Mouse (Mus musculus) megakaryocyte, embryonic 14.5 days (primary cell): ENCODE results near the gene Nkpd1. TPM values are rescaled to one million over a fixed set of nuclear protein-coding genes. Genes with fewer than 3 reads are reported as not detected.

ENCODE experiments used
- H3K27me3 ChIP-seq: replicated peaks from 2 replicates; pipeline ENCODE3; 2012; ENCODE audit warnings: inconsistent platforms
- H3K36me3 ChIP-seq: replicated peaks from 2 replicates; pipeline ENCODE3; 2012; ENCODE audit warnings: low read length, inconsistent platforms, mixed read lengths
- H3K4me1 ChIP-seq: 2 replicates; pipeline ENCODE4 v1.6.1; 2012; ENCODE audit warnings: inconsistent platforms
- H3K4me3 ChIP-seq: replicated peaks from 2 replicates; pipeline ENCODE3; 2012; ENCODE audit warnings: moderate library complexity, mild to moderate bottlenecking, inconsistent platforms
- H3K9me3 ChIP-seq: 2 replicates; pipeline ENCODE4 v1.6.1; 2012; ENCODE audit warnings: inconsistent platforms
- FLI1 ChIP-seq: IDR thresholded peaks from 2 replicates; pipeline ENCODE4 v1.6.1; 2012; ENCODE audit warnings: low read length, inconsistent platforms, mixed read lengths
- GATA1 ChIP-seq: IDR thresholded peaks from 3 replicates; pipeline ENCODE4 v1.6.1; 2012; ENCODE audit warnings: mixed read lengths, low read length, inconsistent platforms, borderline replicate concordance
- polyA plus RNA-seq: library from polyadenylated mRNA; stranded (reverse); fragments of >175 nt; gene quantifications from 2 replicates; pipeline ENCODE4 v1.2.3, GENCODE M21; 2012; ENCODE audit warnings: low replicate concordance; ENCODE audit not compliant: insufficient read depth

Nkpd1 gene
- polyA plus RNA-seq, 1 experiment: 1.3 TPM

DNA sequence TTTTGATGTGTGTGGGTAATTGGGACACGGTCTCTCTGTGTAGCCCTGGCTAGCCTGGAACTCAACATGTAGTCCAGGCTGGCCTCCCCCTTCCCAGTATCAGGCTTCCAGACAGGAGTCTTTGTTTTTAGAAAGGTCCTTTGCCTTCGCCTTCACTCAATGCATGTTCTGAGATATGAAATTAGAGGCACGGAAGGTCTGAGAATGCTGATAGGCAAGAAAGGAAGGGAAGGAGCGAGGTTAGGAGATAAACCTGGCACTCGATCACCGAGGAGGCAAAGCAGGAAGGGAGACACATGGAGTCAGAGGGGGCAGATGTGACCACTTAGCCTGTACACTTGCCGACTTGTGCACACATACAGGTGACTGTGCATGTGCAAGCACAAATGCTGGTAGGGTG is 31.1 kb upstream of the Nkpd1 start:
- peaks cover 56% of the 10 kb centered on the region for H3K4me1 ChIP-seq
- H3K36me3 ChIP-seq: peaks cover 87% of the 10 kb centered on the region
- peak overlapping the region; percentile 74 for H3K4me3 ChIP-seq
- no peaks in the 10 kb centered on the region for H3K27me3 ChIP-seq
- H3K9me3 ChIP-seq: no peaks in the 10 kb centered on the region
- TF ChIP-seq GATA1 (no peak), FLI1 (no peak)

DNA sequence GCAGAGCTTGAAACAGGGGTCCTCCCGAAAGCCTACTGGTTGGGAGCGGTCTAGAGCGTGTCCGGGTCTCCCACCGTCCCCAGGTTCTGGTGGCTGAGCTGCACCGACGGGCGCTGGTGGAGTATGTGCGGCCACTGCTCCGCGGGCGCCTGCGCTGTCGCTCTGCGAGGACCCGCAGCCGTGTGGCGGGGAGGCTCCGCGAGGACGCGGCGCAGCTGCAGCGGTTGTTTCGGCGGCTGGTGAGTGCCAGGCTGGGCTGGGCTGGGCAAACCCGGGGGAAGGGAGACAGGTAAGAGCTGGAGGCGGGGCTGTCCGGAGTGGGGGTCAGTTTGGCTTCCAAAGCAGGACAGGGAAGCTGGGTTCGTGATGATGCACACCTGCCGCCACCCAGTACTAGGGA is 28.1 kb upstream of the Nkpd1 start:
- Histone ChIP-seq H3K4me1 (peaks cover 62% of the 10 kb centered on the region), H3K9me3 (no peaks in the 10 kb centered on the region), H3K27me3 (no peaks in the 10 kb centered on the region), H3K4me3 (no peak overlapping the region), H3K36me3 (peaks cover 90% of the 10 kb centered on the region)
- no peak for TF ChIP-seq GATA1

DNA sequence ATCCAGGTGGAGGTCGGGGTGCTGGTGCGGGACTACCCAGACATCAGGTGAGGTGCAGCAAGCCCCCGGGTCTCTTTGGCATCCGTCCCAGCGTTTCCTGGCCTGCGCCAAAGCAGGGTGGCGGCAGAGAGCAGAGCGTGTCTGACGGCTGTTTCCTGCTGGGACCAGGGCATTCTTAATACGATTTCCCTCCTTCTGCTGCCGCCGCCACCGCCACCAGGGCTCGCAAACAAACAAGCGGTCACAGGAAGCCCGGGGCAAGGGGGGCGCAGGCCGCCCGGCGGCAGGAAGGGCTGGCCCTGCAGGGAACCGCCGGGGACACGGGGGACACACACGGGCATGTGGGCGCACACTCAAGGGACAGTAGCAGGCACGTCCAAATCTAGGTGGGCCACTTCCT is 25.9 kb upstream of the Nkpd1 start:
- Histone ChIP-seq H3K36me3 (peaks cover 95% of the 10 kb centered on the region), H3K4me3 (peak overlapping the region; percentile 82), H3K4me1 (peaks cover 59% of the 10 kb centered on the region), H3K27me3 (no peaks in the 10 kb centered on the region), H3K9me3 (no peaks in the 10 kb centered on the region)
- TF ChIP-seq FLI1 (no peak), GATA1 (no peak)

DNA sequence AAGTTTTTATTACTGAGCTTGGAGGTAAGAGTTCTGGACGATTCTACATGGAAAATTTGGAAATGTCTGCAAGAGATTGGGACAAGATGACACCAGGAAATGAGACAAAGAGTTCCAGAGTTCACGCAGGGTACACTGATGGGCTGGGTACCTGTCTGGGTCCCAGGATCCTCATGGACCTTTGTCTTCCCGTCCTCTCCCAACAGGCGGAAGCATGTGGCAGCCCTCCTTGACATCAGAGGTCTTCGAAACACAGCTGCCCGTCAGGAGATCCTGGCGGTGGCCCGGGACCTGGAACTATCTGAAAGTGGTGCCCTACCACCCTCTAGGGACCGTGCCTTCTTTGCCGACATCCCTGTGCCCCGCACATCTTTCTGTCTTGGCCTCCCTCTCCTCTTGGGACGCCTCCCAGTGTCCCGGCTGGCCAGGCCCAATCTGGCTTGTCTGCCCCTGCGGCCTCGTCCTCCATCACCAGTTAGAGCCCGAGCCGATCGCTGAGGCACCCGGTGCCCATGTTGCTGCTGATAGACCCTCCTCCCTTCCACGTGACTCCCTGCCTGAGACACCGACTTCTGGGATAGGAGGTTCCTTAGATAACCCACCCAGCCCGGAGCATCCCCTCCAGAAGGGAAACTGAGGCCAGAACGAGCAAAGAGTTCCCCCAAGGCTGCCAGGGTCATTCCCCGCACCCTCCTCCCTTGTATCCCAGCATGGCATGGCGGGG is 22.7 kb upstream of the Nkpd1 start:
- Histone ChIP-seq H3K36me3 (peaks cover 72% of the 10 kb centered on the region), H3K4me1 (peaks cover 60% of the 10 kb centered on the region), H3K4me3 (no peak overlapping the region), H3K9me3 (no peaks in the 10 kb centered on the region), H3K27me3 (no peaks in the 10 kb centered on the region)
- TF ChIP-seq FLI1 (no peak), GATA1 (no peak)

DNA sequence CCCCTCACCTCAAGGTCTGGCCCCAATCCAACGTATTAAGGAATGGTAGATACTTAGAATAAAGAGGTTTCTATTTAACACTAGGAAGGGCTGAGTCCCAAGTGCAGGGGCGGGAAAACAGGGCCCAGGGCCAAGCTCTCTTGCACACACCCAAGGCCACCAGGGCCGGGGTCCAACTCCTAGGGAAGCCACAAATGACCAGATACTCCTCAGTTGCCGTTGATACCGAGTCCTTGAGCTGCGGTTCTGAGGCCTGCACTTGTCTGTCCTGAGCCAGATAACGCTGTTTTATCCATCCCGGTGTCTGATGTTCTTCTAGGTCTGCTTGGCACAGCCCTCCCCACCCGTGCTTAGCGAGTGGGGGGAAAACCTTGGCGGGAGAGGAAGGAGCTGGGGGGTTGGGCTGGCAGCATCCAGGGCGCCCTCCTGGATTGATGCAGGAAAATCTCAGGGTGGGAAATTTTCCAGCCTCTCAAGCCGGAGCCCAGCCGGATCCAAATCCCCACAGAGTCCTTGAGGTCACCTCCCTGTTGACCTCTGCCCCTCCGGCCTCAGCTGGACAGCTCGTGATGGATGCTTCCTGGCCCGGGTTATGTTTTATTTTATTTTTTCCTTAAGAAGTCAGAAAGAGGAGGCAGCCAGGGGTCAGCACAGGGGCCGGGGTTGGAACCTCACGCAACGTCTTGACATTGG is 22.0 kb upstream of the Nkpd1 start:
- H3K4me1 ChIP-seq: peaks cover 67% of the 10 kb centered on the region
- no peak overlapping the region for H3K4me3 ChIP-seq
- H3K9me3 ChIP-seq: no peaks in the 10 kb centered on the region
- H3K36me3 ChIP-seq: peaks cover 66% of the 10 kb centered on the region
- TF ChIP-seq FLI1 (no peak), GATA1 (no peak)
- H3K27me3 ChIP-seq: no peaks in the 10 kb centered on the region

DNA sequence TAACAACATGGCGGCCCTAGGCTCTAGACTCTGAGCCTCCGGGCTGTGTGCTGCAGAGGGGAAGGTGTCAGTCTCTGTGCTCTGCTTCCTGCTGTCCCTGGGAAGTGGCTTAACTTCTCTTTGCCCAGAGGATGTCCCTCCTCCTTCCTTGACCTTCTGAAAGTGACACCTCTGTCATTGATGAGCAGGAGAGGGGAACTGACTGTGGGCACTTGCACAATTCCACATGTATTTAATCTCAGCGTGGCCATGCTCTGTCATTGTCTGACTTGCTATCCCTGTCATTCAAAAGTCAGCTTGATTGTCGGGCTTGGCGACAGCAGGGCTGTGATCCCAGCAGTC is 21.5 kb upstream of the Nkpd1 start:
- Histone ChIP-seq H3K36me3 (peaks cover 61% of the 10 kb centered on the region), H3K4me3 (no peak overlapping the region), H3K27me3 (no peaks in the 10 kb centered on the region), H3K4me1 (peaks cover 64% of the 10 kb centered on the region), H3K9me3 (no peaks in the 10 kb centered on the region)
- no peak for TF ChIP-seq GATA1

DNA sequence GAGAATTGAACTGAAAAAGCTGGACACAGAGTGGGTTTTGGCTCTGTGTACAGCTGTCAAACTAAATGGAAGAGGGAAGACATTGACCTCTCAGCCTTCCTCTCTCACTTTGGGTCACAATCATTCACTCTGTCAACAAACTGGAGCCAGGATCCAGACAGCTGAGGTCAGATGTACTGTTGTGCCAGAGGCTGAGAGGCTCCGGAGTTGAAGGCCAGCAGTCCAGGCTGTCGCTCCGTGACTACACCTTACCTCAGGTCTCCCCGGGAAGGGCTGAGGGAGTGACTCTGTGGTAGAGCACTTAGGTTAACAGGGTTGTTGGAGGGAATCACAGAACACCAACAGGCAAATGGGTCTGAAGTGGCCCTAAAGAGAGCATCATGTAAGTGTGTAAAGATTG is 19.3 kb upstream of the Nkpd1 start:
- Histone ChIP-seq H3K27me3 (no peaks in the 10 kb centered on the region), H3K9me3 (no peaks in the 10 kb centered on the region), H3K36me3 (peaks cover 42% of the 10 kb centered on the region), H3K4me3 (no peak overlapping the region), H3K4me1 (peaks cover 56% of the 10 kb centered on the region)
- TF ChIP-seq FLI1: no peak
- no peak for TF ChIP-seq GATA1

DNA sequence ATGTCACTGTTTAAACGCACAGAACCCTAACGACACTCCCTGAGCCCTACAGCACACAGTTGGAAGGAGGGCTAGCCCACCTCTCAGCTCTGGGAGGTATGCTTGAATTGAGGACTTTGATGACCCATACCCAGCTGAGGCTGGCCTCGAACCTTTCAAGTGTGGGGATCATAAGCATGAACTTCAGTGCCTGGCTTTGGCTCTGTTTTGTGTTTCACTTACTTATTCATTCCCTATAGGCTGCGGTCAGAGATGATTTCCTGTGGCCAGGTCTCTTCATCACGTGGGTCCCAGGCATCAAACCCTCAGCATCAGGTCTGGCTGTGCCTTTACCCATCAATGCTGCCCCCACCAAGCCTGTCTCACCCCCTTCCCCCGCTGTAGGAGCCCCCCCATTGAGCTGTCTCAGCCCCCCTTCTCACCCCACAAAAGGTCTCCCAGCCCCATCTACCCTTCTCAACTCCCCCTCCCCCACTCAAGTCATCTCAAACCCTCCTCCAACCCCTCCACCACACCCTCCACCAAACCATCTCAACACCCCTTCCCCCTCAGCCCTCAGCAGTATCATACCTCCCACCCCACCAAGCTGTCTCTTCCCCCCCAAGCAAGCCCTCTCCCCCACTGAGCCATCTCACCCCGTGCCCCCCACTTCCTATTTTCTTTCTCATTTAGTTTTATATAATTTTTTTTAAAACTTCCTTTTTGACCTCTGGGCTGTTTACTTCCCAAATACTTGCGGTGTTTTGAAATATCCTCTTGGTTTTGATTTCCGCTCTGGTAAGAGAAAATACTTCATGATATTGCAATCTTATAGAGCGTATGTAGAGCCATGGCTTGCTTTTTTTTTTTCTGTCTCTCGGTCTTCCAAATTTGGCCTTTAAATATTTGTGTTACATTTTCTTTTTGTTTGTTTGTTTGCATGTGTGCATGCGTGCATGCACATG is 16.9 kb upstream of the Nkpd1 start:
- Histone ChIP-seq H3K4me3 (no peak overlapping the region), H3K27me3 (no peaks in the 10 kb centered on the region), H3K4me1 (peaks cover 59% of the 10 kb centered on the region), H3K36me3 (peaks cover 32% of the 10 kb centered on the region), H3K9me3 (no peaks in the 10 kb centered on the region)
- TF ChIP-seq FLI1 (no peak), GATA1 (no peak)

DNA sequence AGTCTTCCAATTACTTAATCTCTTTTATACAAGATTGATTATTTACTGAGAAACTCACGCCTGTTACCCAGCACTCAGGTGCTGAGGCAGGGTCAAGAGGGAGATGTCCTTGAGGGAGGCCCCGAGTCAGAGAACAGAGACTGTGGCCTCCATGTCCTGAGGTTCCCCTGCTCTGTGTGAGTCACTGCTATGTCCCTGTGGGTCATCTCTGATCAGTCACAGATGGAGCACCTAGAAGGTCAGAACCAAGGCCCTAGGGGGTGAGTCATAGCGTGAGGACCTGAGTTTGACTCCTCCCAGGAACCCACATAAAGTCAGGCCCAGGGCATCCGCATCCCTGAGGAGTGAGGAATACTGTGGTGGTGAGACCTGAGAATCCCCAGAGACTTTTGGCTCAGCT is 16.0 kb upstream of the Nkpd1 start:
- H3K36me3 ChIP-seq: peaks cover 28% of the 10 kb centered on the region
- H3K4me3 ChIP-seq: no peak overlapping the region
- H3K27me3 ChIP-seq: no peaks in the 10 kb centered on the region

DNA sequence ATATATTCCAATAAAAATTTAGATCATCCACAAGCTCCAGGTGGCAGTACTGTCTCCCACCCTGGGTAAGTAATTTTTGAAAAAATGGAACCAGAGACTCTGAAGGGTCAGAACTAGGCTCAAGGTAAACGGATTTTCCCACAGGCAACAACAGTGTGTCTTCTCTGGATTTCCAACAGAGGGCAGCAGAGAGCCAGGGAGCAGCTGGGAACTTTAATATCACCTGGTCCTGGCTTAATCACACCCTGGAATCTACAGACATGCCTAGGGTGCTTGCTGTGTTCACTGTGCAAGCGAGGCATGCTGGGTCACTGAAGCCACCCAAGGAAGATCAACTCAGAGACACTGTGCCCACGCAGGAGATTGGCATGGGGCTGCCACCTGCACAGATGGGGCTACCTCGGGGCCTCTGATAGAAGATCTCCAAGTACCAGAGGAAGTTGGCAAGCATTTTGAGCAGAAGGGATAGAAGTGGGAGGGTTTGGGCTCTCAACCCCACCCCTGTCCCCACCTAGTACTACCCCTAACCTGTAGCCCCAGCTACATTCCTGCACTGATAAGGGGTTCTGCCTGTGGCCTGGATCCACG is 14.1 kb upstream of the Nkpd1 start:
- H3K27me3 ChIP-seq: no peaks in the 10 kb centered on the region
- H3K36me3 ChIP-seq: peaks cover 22% of the 10 kb centered on the region
- no peaks in the 10 kb centered on the region for H3K9me3 ChIP-seq
- TF ChIP-seq FLI1: no peak
- TF ChIP-seq GATA1: no peak
- H3K4me1 ChIP-seq: peaks cover 60% of the 10 kb centered on the region
- peak overlapping the region; percentile 26 for H3K4me3 ChIP-seq

More for the DNA sequence above, 16.0 kb upstream of the Nkpd1 start:
- Histone ChIP-seq H3K4me1 (peaks cover 57% of the 10 kb centered on the region), H3K9me3 (no peaks in the 10 kb centered on the region)
- TF ChIP-seq GATA1 (no peak), FLI1 (no peak)
